Mouse (Mus musculus) megakaryocyte, embryonic 14.5 days (primary cell): ENCODE data around the gene Ankrd1. TPM values are rescaled to one million over a fixed set of nuclear protein-coding genes. Genes with fewer than 3 reads are reported as not detected.

Experiments
- H3K27me3 ChIP-seq: replicated peaks from 2 replicates; pipeline ENCODE3; 2012; ENCODE audit warnings: inconsistent platforms
- H3K36me3 ChIP-seq: replicated peaks from 2 replicates; pipeline ENCODE3; 2012; ENCODE audit warnings: low read length, inconsistent platforms, mixed read lengths
- H3K4me1 ChIP-seq: 2 replicates; pipeline ENCODE4 v1.6.1; 2012; ENCODE audit warnings: inconsistent platforms
- H3K4me3 ChIP-seq: replicated peaks from 2 replicates; pipeline ENCODE3; 2012; ENCODE audit warnings: moderate library complexity, mild to moderate bottlenecking, inconsistent platforms
- H3K9me3 ChIP-seq: 2 replicates; pipeline ENCODE4 v1.6.1; 2012; ENCODE audit warnings: inconsistent platforms
- FLI1 ChIP-seq: IDR thresholded peaks from 2 replicates; pipeline ENCODE4 v1.6.1; 2012; ENCODE audit warnings: low read length, inconsistent platforms, mixed read lengths
- GATA1 ChIP-seq: IDR thresholded peaks from 3 replicates; pipeline ENCODE4 v1.6.1; 2012; ENCODE audit warnings: mixed read lengths, low read length, inconsistent platforms, borderline replicate concordance
- polyA plus RNA-seq: library from polyadenylated mRNA; stranded (reverse); fragments of >175 nt; gene quantifications from 2 replicates; pipeline ENCODE4 v1.2.3, GENCODE M21; 2012; ENCODE audit warnings: low replicate concordance; ENCODE audit not compliant: insufficient read depth

Ankrd1 gene
- polyA plus RNA-seq, 1 experiment = not detected

GRCm38 (mm10) chr19:36082606-36083261 is 37.2 kb downstream of the Ankrd1 start:
- no peak for TF ChIP-seq FLI1
- no peak for TF ChIP-seq GATA1
- peak overlapping the region; percentile 96 for H3K4me3 ChIP-seq
- H3K36me3 ChIP-seq = peaks cover 9% of the 10 kb centered on the region

DNA sequence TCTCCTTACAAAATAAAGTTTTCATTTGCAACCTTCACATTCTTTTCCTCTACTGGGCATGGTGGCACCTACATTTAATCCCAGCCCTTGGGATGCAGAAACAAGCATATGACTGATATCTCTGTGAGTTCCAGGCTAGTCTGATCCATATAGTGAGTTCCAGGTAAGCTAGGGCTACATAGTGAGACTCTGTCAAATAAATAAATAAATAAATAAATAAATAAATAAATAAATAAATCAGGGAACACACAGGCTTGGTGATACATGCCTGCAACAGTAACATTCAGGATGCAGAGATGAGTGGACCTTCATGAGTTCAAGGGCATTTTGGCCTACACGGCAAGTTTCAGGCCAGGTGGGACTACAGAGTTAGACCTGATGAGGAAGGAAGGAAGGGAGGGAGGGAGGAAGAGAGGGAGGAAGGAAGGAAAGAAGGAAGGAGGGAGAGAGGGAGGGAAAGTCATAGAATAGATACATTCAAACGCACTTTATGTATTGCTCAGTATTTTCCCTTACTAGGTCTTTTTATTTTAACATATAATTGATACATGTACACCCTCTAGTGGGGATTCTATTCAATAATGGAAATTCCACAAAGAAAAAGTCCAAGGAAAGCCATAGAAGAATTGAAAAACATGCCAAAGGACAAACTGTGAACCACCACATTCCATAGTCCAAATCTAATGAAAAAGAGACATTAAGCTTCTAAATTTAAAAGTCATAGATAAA is 56.9 kb downstream of the Ankrd1 start:
- Histone ChIP-seq H3K4me1 (no peaks in the 10 kb centered on the region), H3K4me3 (no peak overlapping the region), H3K36me3 (no peaks in the 10 kb centered on the region), H3K27me3 (peaks cover 11% of the 10 kb centered on the region), H3K9me3 (peaks cover 4% of the 10 kb centered on the region)
- no peak for TF ChIP-seq FLI1
- no peak for TF ChIP-seq GATA1

More at GRCm38 (mm10) chr19:36082606-36083261, 37.2 kb downstream of the Ankrd1 start:
- Histone ChIP-seq H3K27me3 (no peaks in the 10 kb centered on the region), H3K9me3 (no peaks in the 10 kb centered on the region), H3K4me1 (peaks cover 18% of the 10 kb centered on the region)

Other genes with a start within 250 kb of the Ankrd1 start
- 0.09 and 2.5 TPM in 2 replicates for gene Htr7, start 62.6 kb downstream of the Ankrd1 start, polyA plus RNA-seq
- 5.5 TPM in 1 of 2 replicates, not detected in the other for gene Rpp30, start 36.4 kb downstream of the Ankrd1 start, polyA plus RNA-seq
- 0.58 and 1.6 TPM in 2 replicates for gene Pcgf5, start 228.2 kb upstream of the Ankrd1 start, polyA plus RNA-seq